Mouse (Mus musculus): ENCODE results near the gene Hipk2.
"Not testable (repeated sequence)": the region's sequence is repeated elsewhere in the genome, so short reads cannot be mapped to it uniquely, and the experiment has no call there.

The Hipk2 gene

GRCm38 (mm10) chr6:38698233-38698889 lies 177.6 kb downstream of the Hipk2 start:
- no peak for DNase-seq (ENCODE audit: low spot score)

- DNase-seq (ENCODE audit: low spot score): no peak
Observed at GRCm38 (mm10) chr6:38696570-38696969, 179.4 kb downstream of the Hipk2 start.

- peak; percentile 80 for DNase-seq (ENCODE audit: low spot score)
Observed at GRCm38 (mm10) chr6:38695380-38696054, 180.4 kb downstream of the Hipk2 start.

- no peak for DNase-seq (ENCODE audit: low spot score)
Observed at GRCm38 (mm10) chr6:38692556-38692955, 183.4 kb downstream of the Hipk2 start.

GRCm38 (mm10) chr6:38691052-38691451 lies 184.9 kb downstream of the Hipk2 start:
- DNase-seq (ENCODE audit: low spot score): no peak

GRCm38 (mm10) chr6:38690615-38691014 lies 185.3 kb downstream of the Hipk2 start:
- DNase-seq (ENCODE audit: low spot score): no peak

GRCm38 (mm10) chr6:38688841-38689240 lies 187.1 kb downstream of the Hipk2 start:
- DNase-seq (ENCODE audit: low spot score): no peak

GRCm38 (mm10) chr6:38687216-38687615 lies 188.7 kb downstream of the Hipk2 start:
- peak; percentile 23 for DNase-seq (ENCODE audit: low spot score)

- DNase-seq (ENCODE audit: low spot score): no peak
Observed at GRCm38 (mm10) chr6:38682532-38682931, 193.4 kb downstream of the Hipk2 start.

GRCm38 (mm10) chr6:38677629-38678028 lies 198.3 kb downstream of the Hipk2 start:
- no peak for DNase-seq (ENCODE audit: low spot score)

GRCm38 (mm10) chr6:38676723-38677122 lies 199.2 kb downstream of the Hipk2 start:
- no peak for DNase-seq (ENCODE audit: low spot score)

- DNase-seq (ENCODE audit: low spot score): no peak
Observed at GRCm38 (mm10) chr6:38676217-38676616, 199.7 kb downstream of the Hipk2 start.

GRCm38 (mm10) chr6:38672011-38672410 lies 204.0 kb downstream of the Hipk2 start:
- no peak for DNase-seq (ENCODE audit: low spot score)

- DNase-seq (ENCODE audit: low spot score): no peak
Observed at GRCm38 (mm10) chr6:38671270-38671669, 204.7 kb downstream of the Hipk2 start.

- DNase-seq (ENCODE audit: low spot score): not testable (repeated sequence)
Observed at GRCm38 (mm10) chr6:38670488-38670887, 205.5 kb downstream of the Hipk2 start.

GRCm38 (mm10) chr6:38669580-38669979 lies 206.4 kb downstream of the Hipk2 start:
- DNase-seq (ENCODE audit: low spot score): no peak

GRCm38 (mm10) chr6:38662714-38663615 lies 213.0 kb downstream of the Hipk2 start, which contains the start of gene Clec2l:
Gene Clec2l, plus strand, starts transcription at chr6:38663069.
- no peak for DNase-seq (ENCODE audit: low spot score)

- DNase-seq (ENCODE audit: low spot score): no peak
Observed at GRCm38 (mm10) chr6:38661626-38662025, 214.3 kb downstream of the Hipk2 start.

- DNase-seq (ENCODE audit: low spot score): peak; percentile 50
Observed at GRCm38 (mm10) chr6:38650263-38650937, 225.6 kb downstream of the Hipk2 start.

GRCm38 (mm10) chr6:38649545-38649944 lies 226.4 kb downstream of the Hipk2 start:
- no peak for DNase-seq (ENCODE audit: low spot score)
